Mouse (Mus musculus) midbrain, postnatal 0 days (tissue): Measurements from ENCODE around the gene Il19. TPM values are rescaled to one million over a fixed set of nuclear protein-coding genes. Genes with fewer than 3 reads are reported as not detected.

ENCODE experiments used
- ATAC-seq: fragments of 200-750 bp; cut with Nextera tagmentation; 2 replicates; pipeline ENCODE4 v1.8.0; 2017; ENCODE audit warnings: moderate number of reproducible peaks, mild to moderate bottlenecking, moderate TSS enrichment, moderate library complexity; ENCODE audit not compliant: low FRiP score
- DNase-seq: peaks from one replicate; pipeline ENCODE4 v3.0.0-alpha.2; 2015; ENCODE audit warnings: low spot score
- H3K27ac ChIP-seq: fragments of 300-500 bp; sonication (generic); 2 replicates; pipeline ENCODE4 v1.5.1; 2014; ENCODE audit warnings: low read depth, mild to moderate bottlenecking, low read length, mixed read lengths
- H3K27me3 ChIP-seq: fragments of 300-500 bp; sonication (generic); 2 replicates; pipeline ENCODE4 v1.6.1; 2014; ENCODE audit warnings: low read length, control low read depth, mixed read lengths; ENCODE audit not compliant: insufficient read depth
- H3K36me3 ChIP-seq: fragments of 300-500 bp; sonication (generic); 2 replicates; pipeline ENCODE4 v1.6.1; 2014; ENCODE audit warnings: low read length, control low read depth, mixed read lengths; ENCODE audit not compliant: insufficient read depth
- H3K4me1 ChIP-seq: fragments of 300-500 bp; sonication (generic); 2 replicates; pipeline ENCODE4 v1.6.1; 2014; ENCODE audit warnings: mild to moderate bottlenecking, control low read depth, antibody characterized with exemption, low read length, mixed read lengths; ENCODE audit not compliant: insufficient read depth
- H3K4me2 ChIP-seq: fragments of 300-500 bp; sonication (generic); 2 replicates; pipeline ENCODE4 v1.6.1; 2014; ENCODE audit warnings: low read depth, mild to moderate bottlenecking, low read length, mixed read lengths; ENCODE audit not compliant: poor library complexity, severe bottlenecking
- H3K4me3 ChIP-seq: fragments of 300-500 bp; sonication (generic); 2 replicates; pipeline ENCODE4 v1.5.1; 2014; ENCODE audit warnings: low read depth, mild to moderate bottlenecking, low read length, moderate library complexity
- H3K9ac ChIP-seq: fragments of 300-500 bp; sonication (generic); replicated peaks from 2 replicates; pipeline ENCODE4 v1.6.1; 2014; ENCODE audit warnings: mild to moderate bottlenecking, low read length, moderate library complexity, mixed read lengths; ENCODE audit not compliant: poor library complexity, severe bottlenecking
- H3K9me3 ChIP-seq: fragments of 300-500 bp; sonication (generic); 2 replicates; pipeline ENCODE4 v1.6.1; 2016; ENCODE audit warnings: low read length, control low read depth
- CTCF ChIP-seq: IDR thresholded peaks from 2 replicates; pipeline ENCODE4 v1.5.1; 2016; ENCODE audit warnings: antibody characterized with exemption, mild to moderate bottlenecking
- WGBS: fragments of 180-500 bp; shearing (Covaris S2); extraction: QIAGEN DNeasy Blood & Tissue Kit; methylation state at CpG from one replicate; pipeline ENCODE4 v1.1.7; 2014; 5-methylcytosine and 5-hydroxymethylcytosine counted together
- polyA plus RNA-seq: library from polyadenylated mRNA; unstranded; fragments of >200 nt; fragmentation: Nextera tagmentation; extraction: Ambion mirVana; gene quantifications from 2 replicates; pipeline ENCODE4 v1.2.1, GENCODE M21; 2015
- total RNA-seq: library from RNA; depleted of rRNA; stranded (reverse); fragments of >200 nt; gene quantifications from 2 replicates; pipeline ENCODE4 v1.2.3, GENCODE M21; 2014; rRNA removed

Gene Il19
- total and polyA plus RNA-seq, 2 experiments from 2014 or later: not detected

DNA sequence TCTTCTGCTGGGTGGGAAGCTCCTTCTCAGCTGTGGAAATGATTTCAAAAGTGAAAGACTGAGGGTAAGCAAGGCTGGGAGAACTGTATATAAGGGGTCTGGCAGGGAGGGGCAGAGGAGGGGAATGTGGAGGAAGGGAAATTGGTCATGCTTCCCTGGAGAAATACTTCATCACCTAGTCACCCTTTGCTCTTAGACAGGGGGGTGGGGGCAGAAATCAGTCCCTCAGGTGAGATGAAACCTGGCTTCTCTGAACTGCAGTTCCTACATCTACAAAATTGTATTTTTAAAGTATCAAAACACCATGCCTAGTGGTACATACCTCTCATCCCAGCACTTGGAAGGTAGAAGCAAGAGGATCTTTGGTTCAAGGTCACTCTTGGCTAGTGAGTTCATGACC, 52.6 kb downstream of the Il19 start, which contains the start of gene Il24:
Gene Il24, minus strand, starts transcription at position 101 of the 400 bp plus-strand sequence.
- H3K36me3 ChIP-seq: no peaks in the 10 kb centered on the region
- H3K9me3 ChIP-seq: no peaks in the 10 kb centered on the region
- no peak within 1 kb of the TSS for H3K27ac ChIP-seq
- H3K4me1 ChIP-seq: no peaks in the 10 kb centered on the region
- no peak for DNase-seq
- H3K4me3 ChIP-seq: no peak within 1 kb of the TSS
- no peak for ATAC-seq
- no peaks in the 10 kb centered on the region for H3K27me3 ChIP-seq
- TF ChIP-seq CTCF: no peak
- H3K4me2 ChIP-seq: no peak within 1 kb of the TSS
- H3K9ac ChIP-seq: no peak within 1 kb of the TSS

DNA sequence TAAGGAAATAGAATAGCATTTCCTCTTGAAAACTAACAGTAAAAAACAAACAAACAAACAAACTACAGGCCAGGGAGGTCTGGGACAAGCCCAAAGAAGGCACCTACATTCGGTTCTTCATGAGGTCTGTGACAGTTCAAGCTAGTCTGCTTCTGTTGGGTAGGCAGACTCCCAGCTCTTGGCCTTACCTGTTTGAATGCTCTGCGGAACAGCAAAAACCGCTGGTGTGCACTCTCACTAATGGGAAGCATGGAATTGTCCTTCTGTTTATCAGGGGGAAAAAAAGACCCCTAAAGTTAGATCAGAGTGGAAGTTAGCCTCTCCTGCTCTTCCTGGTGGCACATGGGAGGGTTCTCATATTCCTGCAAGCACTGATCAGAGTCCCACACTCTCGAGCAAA, 56.8 kb downstream of the Il19 start:
- no peak for ATAC-seq
- TF ChIP-seq CTCF: no peak

More for the DNA sequence above, 56.8 kb downstream of the Il19 start:
- Histone ChIP-seq H3K9me3 (no peaks in the 10 kb centered on the region), H3K4me2 (no peak overlapping the region), H3K27ac (no peak overlapping the region), H3K27me3 (no peaks in the 10 kb centered on the region; the same call in 1 of the 2 replicates), H3K9ac (no peak overlapping the region), H3K36me3 (no peaks in the 10 kb centered on the region), H3K4me3 (no peak overlapping the region), H3K4me1 (no peaks in the 10 kb centered on the region)
- no peak for DNase-seq
- WGBS: 83% methylated on average over 4 of the region's 4 CpGs

Other genes with a start within 250 kb of the Il19 start
- not detected in 2 replicates for gene Gm29427, start 224.3 kb downstream of the Il19 start, total RNA-seq
- not detected in 2 replicates for gene Gm29427, start 224.3 kb downstream of the Il19 start, polyA plus RNA-seq
- 9.8 and 13.0 TPM in 2 replicates for gene Yod1, start 222.8 kb downstream of the Il19 start, total RNA-seq
- gene Yod1, start 222.8 kb downstream of the Il19 start, polyA plus RNA-seq: 15.4 and 21.0 TPM in 2 replicates
- gene Pfkfb2, start 210.9 kb downstream of the Il19 start, total RNA-seq: 26.6 and 41.0 TPM in 2 replicates
- 16.9 and 17.2 TPM in 2 replicates for gene Pfkfb2, start 210.9 kb downstream of the Il19 start, polyA plus RNA-seq
- gene AA986860, start 208.1 kb downstream of the Il19 start, total RNA-seq: 0.71 and 0.99 TPM in 2 replicates
- gene AA986860, start 208.1 kb downstream of the Il19 start, polyA plus RNA-seq: 0.42 TPM in 2 replicates
- gene Fcamr, start 139.2 kb downstream of the Il19 start, total RNA-seq: not detected in 2 replicates
- not detected in 2 replicates for gene Fcamr, start 139.2 kb downstream of the Il19 start, polyA plus RNA-seq
- not detected in 2 replicates for gene Pigr, start 113.4 kb downstream of the Il19 start, total RNA-seq
- not detected in 2 replicates for gene Pigr, start 113.4 kb downstream of the Il19 start, polyA plus RNA-seq
- gene Fcmr, start 74.4 kb downstream of the Il19 start, total RNA-seq: 0.16 TPM in 1 of 2 replicates, not detected in the other
- 1.7 and 2.3 TPM in 2 replicates for gene Fcmr, start 74.4 kb downstream of the Il19 start, polyA plus RNA-seq
- not detected in 2 replicates for gene Il24, start 52.7 kb downstream of the Il19 start, total RNA-seq
- not detected in 2 replicates for gene Il24, start 52.7 kb downstream of the Il19 start, polyA plus RNA-seq
- gene Il20, start 28.7 kb downstream of the Il19 start, total RNA-seq: not detected in 2 replicates
- gene Il20, start 28.7 kb downstream of the Il19 start, polyA plus RNA-seq: not detected in 2 replicates
- not detected in 2 replicates for gene Il10, start 79.7 kb upstream of the Il19 start, total RNA-seq
- gene Il10, start 79.7 kb upstream of the Il19 start, polyA plus RNA-seq: not detected in 2 replicates
- gene Mapkapk2, start 157.7 kb upstream of the Il19 start, total RNA-seq: 44.2 and 48.1 TPM in 2 replicates
- gene Mapkapk2, start 157.7 kb upstream of the Il19 start, polyA plus RNA-seq: 13.7 and 13.8 TPM in 2 replicates
- gene Dyrk3, start 198.2 kb upstream of the Il19 start, total RNA-seq: 10.6 and 12.0 TPM in 2 replicates
- 13.0 and 13.4 TPM in 2 replicates for gene Dyrk3, start 198.2 kb upstream of the Il19 start, polyA plus RNA-seq
- gene Eif2d, start 213.1 kb upstream of the Il19 start, total RNA-seq: 29.2 and 32.3 TPM in 2 replicates
- gene Eif2d, start 213.1 kb upstream of the Il19 start, polyA plus RNA-seq: 43.2 and 43.4 TPM in 2 replicates